Mouse (Mus musculus) forebrain, embryonic 14.5 days (tissue): ENCODE measurements around the gene Tm7sf2. TPM values are rescaled to one million over a fixed set of nuclear protein-coding genes. Genes with fewer than 3 reads are reported as not detected.

ENCODE experiments used
- ATAC-seq: fragments of 200-750 bp; cut with Nextera tagmentation; 2 replicates; pipeline ENCODE4 v1.8.0; 2017; ENCODE audit warnings: mild to moderate bottlenecking, moderate library complexity
- DNase-seq: peaks from one replicate; pipeline ENCODE4 v3.0.0-alpha.2; 2015; ENCODE audit warnings: low spot score
- H3K27ac ChIP-seq: fragments of 300-500 bp; sonication (generic); 2 replicates; pipeline ENCODE4 v1.5.1; 2014; ENCODE audit warnings: low read depth, mild to moderate bottlenecking, control low read depth, low read length, moderate library complexity
- H3K27me3 ChIP-seq: fragments of 300-500 bp; sonication (generic); replicated peaks from 2 replicates; pipeline ENCODE4 v1.6.1; 2014; ENCODE audit warnings: low read length, control low read depth, mixed read lengths; ENCODE audit not compliant: control insufficient read depth, insufficient read depth
- H3K36me3 ChIP-seq: fragments of 300-500 bp; sonication (generic); 2 replicates; pipeline ENCODE4 v1.6.1; 2014; ENCODE audit warnings: low read length, control low read depth; ENCODE audit not compliant: control insufficient read depth, insufficient read depth
- H3K4me1 ChIP-seq: fragments of 300-500 bp; sonication (generic); 2 replicates; pipeline ENCODE4 v1.6.1; 2014; ENCODE audit warnings: antibody characterized with exemption, low read length, control low read depth; ENCODE audit not compliant: control insufficient read depth, insufficient read depth
- H3K4me2 ChIP-seq: fragments of 300-500 bp; sonication (generic); 2 replicates; pipeline ENCODE4 v1.6.1; 2014; ENCODE audit warnings: mild to moderate bottlenecking, control low read depth, low read length
- H3K4me3 ChIP-seq: fragments of 300-500 bp; sonication (generic); 2 replicates; pipeline ENCODE4 v1.5.1; 2014; ENCODE audit warnings: low read depth, low read length, control low read depth
- H3K9ac ChIP-seq: fragments of 300-500 bp; sonication (generic); 2 replicates; pipeline ENCODE4 v1.6.1; 2014; ENCODE audit warnings: mild to moderate bottlenecking, low read length, control low read depth, moderate library complexity
- H3K9me3 ChIP-seq: fragments of 300-500 bp; sonication (generic); replicated peaks from 2 replicates; pipeline ENCODE4 v1.6.1; 2016; ENCODE audit warnings: low read length, control low read depth, mixed read lengths; ENCODE audit not compliant: control insufficient read depth
- WGBS: fragments of 180-500 bp; shearing (Covaris S2); extraction: QIAGEN DNeasy Blood & Tissue Kit; methylation state at CpG from one replicate; pipeline ENCODE4 v1.1.7; 2014; 5-methylcytosine and 5-hydroxymethylcytosine counted together
- microRNA-seq: library from miRNA; unstranded; fragments of <30 nt; microRNA quantifications from one replicate; pipeline ENCODE4, GENCODE M21; 2016
- polyA plus RNA-seq: library from polyadenylated mRNA; unstranded; fragments of >200 nt; fragmentation: Nextera tagmentation; extraction: Ambion mirVana; gene quantifications from 2 replicates; pipeline ENCODE4 v1.2.1, GENCODE M21; 2014

Tm7sf2 gene
- polyA plus RNA-seq, 1 experiment from 2014 or later, result 32.6 TPM

- Histone ChIP-seq H3K9me3 (no peaks in the 10 kb centered on the region), H3K27me3 (peaks cover 12% of the 10 kb centered on the region), H3K27ac (no peak overlapping the region), H3K36me3 (no peaks in the 10 kb centered on the region), H3K9ac (no peak overlapping the region), H3K4me1 (no peaks in the 10 kb centered on the region; the same call in 1 of the 2 replicates), H3K4me2 (no peak overlapping the region), H3K4me3 (no peak overlapping the region)
- DNase-seq, result peak; percentile 89
- 30% methylated on average over 15 of the region's 15 CpGs for WGBS
- ATAC-seq, result no peak
These were observed 49.8 kb downstream of the Tm7sf2 start for GRCm38 (mm10) chr19:6018142-6019089.

- no peak for ATAC-seq
- no peak overlapping the region for H3K4me2 ChIP-seq
- DNase-seq, result peak; percentile 43
These were observed 51.6 kb downstream of the Tm7sf2 start for GRCm38 (mm10) chr19:6016532-6016931.

GRCm38 (mm10) chr19:6015511-6016315 lies 52.5 kb downstream of the Tm7sf2 start, which contains the start of gene Capn1:
TSS of gene Capn1 (minus strand) at chr19:6015897.
- Histone ChIP-seq H3K27me3 (peaks cover 12% of the 10 kb centered on the region), H3K27ac (no peak within 1 kb of the TSS)

More at GRCm38 (mm10) chr19:6016532-6016931, 51.6 kb downstream of the Tm7sf2 start:
- no peaks in the 10 kb centered on the region for H3K36me3 ChIP-seq
- H3K27ac ChIP-seq, result no peak overlapping the region
- H3K9me3 ChIP-seq, result no peaks in the 10 kb centered on the region
- no peak overlapping the region for H3K4me3 ChIP-seq
- WGBS, result 50% methylated on average over 7 of the region's 7 CpGs
- no peaks in the 10 kb centered on the region; the same call in 1 of the 2 replicates for H3K4me1 ChIP-seq
- no peak overlapping the region for H3K9ac ChIP-seq
- peaks cover 12% of the 10 kb centered on the region for H3K27me3 ChIP-seq

GRCm38 (mm10) chr19:6014991-6015510 lies 53.1 kb downstream of the Tm7sf2 start:
- no peak overlapping the region for H3K27ac ChIP-seq
- H3K4me1 ChIP-seq, result no peaks in the 10 kb centered on the region; the same call in 1 of the 2 replicates
- H3K36me3 ChIP-seq, result no peaks in the 10 kb centered on the region
- H3K9me3 ChIP-seq, result no peaks in the 10 kb centered on the region
- peak overlapping the region; percentile 78 for H3K4me2 ChIP-seq
- H3K9ac ChIP-seq, result peak overlapping the region; percentile 65
- WGBS, result 1% methylated on average over 15 of the region's 18 CpGs
- ATAC-seq (peak; percentile 50; the same call in 1 of the 2 replicates), DNase-seq (peak; percentile 7)
- H3K4me3 ChIP-seq, result peak overlapping the region; percentile 39
- H3K27me3 ChIP-seq, result peaks cover 12% of the 10 kb centered on the region

More at GRCm38 (mm10) chr19:6015511-6016315, 52.5 kb downstream of the Tm7sf2 start, which contains the start of gene Capn1:
- Histone ChIP-seq H3K4me2 (peak within 1 kb of the TSS; percentile 78), H3K9ac (peak within 1 kb of the TSS; percentile 65), H3K36me3 (no peaks in the 10 kb centered on the region), H3K4me3 (peak within 1 kb of the TSS; percentile 39), H3K4me1 (no peaks in the 10 kb centered on the region; the same call in 1 of the 2 replicates), H3K9me3 (no peaks in the 10 kb centered on the region)
- WGBS, result 3% methylated on average over 40 of the region's 40 CpGs
- ATAC-seq (peak; percentile 74), DNase-seq (peak; percentile 55)

- H3K9me3 ChIP-seq, result no peaks in the 10 kb centered on the region
- WGBS, result 91% methylated on average over 10 of the region's 10 CpGs
- H3K4me2 ChIP-seq, result no peak overlapping the region
- H3K27ac ChIP-seq, result no peak overlapping the region
- H3K27me3 ChIP-seq, result peaks cover 12% of the 10 kb centered on the region
- DNase-seq (no peak), ATAC-seq (no peak)
- H3K36me3 ChIP-seq, result no peaks in the 10 kb centered on the region
- H3K9ac ChIP-seq, result no peak overlapping the region
- no peak overlapping the region for H3K4me3 ChIP-seq
- no peaks in the 10 kb centered on the region; the same call in 1 of the 2 replicates for H3K4me1 ChIP-seq
These were observed 54.5 kb downstream of the Tm7sf2 start for GRCm38 (mm10) chr19:6013691-6014090.

Small RNA genes within 50 kb of the gene (microRNA-seq; reads per million reads assigned to microRNA genes)
- gene Mir6988, result 1.1 reads per million

Other genes with a start within 250 kb of the Tm7sf2 start
- gene Frmd8, start 193.1 kb downstream of the Tm7sf2 start, polyA plus RNA-seq, result 13.1 and 16.0 TPM in 2 replicates
- 1.7 TPM in 2 replicates for gene Slc25a45, start 190.6 kb downstream of the Tm7sf2 start, polyA plus RNA-seq
- 7.0 and 7.1 TPM in 2 replicates for gene Tigd3, start 174.2 kb downstream of the Tm7sf2 start, polyA plus RNA-seq
- gene Dpf2, start 155.4 kb downstream of the Tm7sf2 start, polyA plus RNA-seq, result 127 and 136 TPM in 2 replicates
- gene Cdc42ep2, start 143.6 kb downstream of the Tm7sf2 start, polyA plus RNA-seq, result 7.9 and 9.6 TPM in 2 replicates
- gene Pola2, start 104.2 kb downstream of the Tm7sf2 start, polyA plus RNA-seq, result 35.5 and 41.1 TPM in 2 replicates
- not detected in 2 replicates for gene Slc22a20, start 82.2 kb downstream of the Tm7sf2 start, polyA plus RNA-seq
- gene Capn1, start 52.5 kb downstream of the Tm7sf2 start, polyA plus RNA-seq, result 2.4 TPM in 2 replicates
- gene Syvn1, start 21.8 kb downstream of the Tm7sf2 start, polyA plus RNA-seq, result 17.6 and 20.2 TPM in 2 replicates
- gene Mrpl49, start 10.6 kb downstream of the Tm7sf2 start, polyA plus RNA-seq, result 82.8 and 85.5 TPM in 2 replicates
- gene Fau, start 10.5 kb downstream of the Tm7sf2 start, polyA plus RNA-seq, result 626 and 785 TPM in 2 replicates
- gene Znhit2, start 7.2 kb downstream of the Tm7sf2 start, polyA plus RNA-seq, result 38.2 and 40.5 TPM in 2 replicates
- gene Vps51, start 8.9 kb upstream of the Tm7sf2 start, polyA plus RNA-seq, result 59.5 and 73.9 TPM in 2 replicates
- not detected in 2 replicates for gene Tmem262, start 11.7 kb upstream of the Tm7sf2 start, polyA plus RNA-seq
- gene Gm28374, start 13.9 kb upstream of the Tm7sf2 start, polyA plus RNA-seq, result 1.1 and 1.4 TPM in 2 replicates
- gene Zfpl1, start 16.6 kb upstream of the Tm7sf2 start, polyA plus RNA-seq, result 81.1 and 87.2 TPM in 2 replicates
- 20.0 and 28.2 TPM in 2 replicates for gene Cdca5, start 16.6 kb upstream of the Tm7sf2 start, polyA plus RNA-seq
- not detected in 2 replicates for gene AC131692.1, start 26.0 kb upstream of the Tm7sf2 start, polyA plus RNA-seq
- gene Naaladl1, start 37.4 kb upstream of the Tm7sf2 start, polyA plus RNA-seq, result 0.36 and 0.42 TPM in 2 replicates
- 56.4 and 57.6 TPM in 2 replicates for gene Sac3d1, start 50.3 kb upstream of the Tm7sf2 start, polyA plus RNA-seq
- gene Snx15, start 59.9 kb upstream of the Tm7sf2 start, polyA plus RNA-seq, result 45.6 and 50.2 TPM in 2 replicates
- not detected in 2 replicates for gene Batf2, start 72.6 kb upstream of the Tm7sf2 start, polyA plus RNA-seq
- gene Arl2, start 73.2 kb upstream of the Tm7sf2 start, polyA plus RNA-seq, result 80.3 and 90.2 TPM in 2 replicates
- not detected in 2 replicates for gene Majin, start 116.0 kb upstream of the Tm7sf2 start, polyA plus RNA-seq
- gene Gpha2, start 158.0 kb upstream of the Tm7sf2 start, polyA plus RNA-seq, result 0.30 TPM in 1 of 2 replicates, not detected in the other
- 74.3 and 98.9 TPM in 2 replicates for gene Ppp2r5b, start 167.5 kb upstream of the Tm7sf2 start, polyA plus RNA-seq
- 7.9 and 9.6 TPM in 2 replicates for gene Atg2a, start 173.3 kb upstream of the Tm7sf2 start, polyA plus RNA-seq
- gene Ehd1, start 208.4 kb upstream of the Tm7sf2 start, polyA plus RNA-seq, result 71.3 and 79.8 TPM in 2 replicates
- 0.61 and 0.72 TPM in 2 replicates for gene Cdc42bpg, start 238.1 kb upstream of the Tm7sf2 start, polyA plus RNA-seq